Mouse (Mus musculus): ENCODE results near the gene Olfr1162.

GRCm38 (mm10) chr2:88007515-88008318, 43.2 kb downstream of the Olfr1162 start, which contains the start of gene Olfr1160:
- no peak for TF ChIP-seq CTCF (IDR thresholded peaks at IDR 0.05; ENCODE audit: low read depth)
- TF ChIP-seq EP300 (IDR thresholded peaks at IDR 0.05; ENCODE audit: low read depth), result no peak

All from liver, postnatal 0 days (tissue).